Mouse (Mus musculus) urinary bladder, postnatal 25 days (tissue): ENCODE measurements at regions not wholly inside any gene's neighbourhood (a gene's known extent, or its start where the extent isn't known, plus 50 kb on each side); places are given as distances from the start of the nearest gene placed in this dataset.

Experiments
- DNase-seq: peaks from one replicate; pipeline ENCODE4 v3.0.0; 2022; ENCODE audit warnings: low spot score

GRCm38 (mm10) chr5:37898041-37898615 lies 73.7 kb upstream of the Msx1 start:
- DNase-seq = no peak

DNA sequence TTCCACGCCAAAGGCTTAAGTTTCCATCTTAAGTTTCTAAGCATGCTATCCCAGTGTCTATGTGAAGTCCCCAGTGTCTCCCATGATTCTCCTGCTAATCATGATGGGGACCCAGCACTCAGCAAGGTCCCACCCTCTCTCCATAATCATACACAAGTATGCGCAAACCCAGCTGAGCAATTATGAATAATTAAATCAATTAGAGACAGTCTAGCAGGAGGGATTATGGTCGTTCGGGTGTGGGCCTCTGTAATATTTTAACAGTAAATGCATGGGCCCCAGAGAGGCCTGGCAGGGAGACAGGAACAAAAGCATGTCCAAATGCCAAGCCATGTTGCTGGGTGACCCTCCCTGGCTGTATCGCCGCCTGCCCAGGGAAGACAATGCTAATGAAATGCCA lies 73.1 kb upstream of the Msx1 start:
- no peak for DNase-seq

GRCm38 (mm10) chr5:37895441-37896336 lies 71.3 kb upstream of the Msx1 start:
- DNase-seq = no peak

DNA sequence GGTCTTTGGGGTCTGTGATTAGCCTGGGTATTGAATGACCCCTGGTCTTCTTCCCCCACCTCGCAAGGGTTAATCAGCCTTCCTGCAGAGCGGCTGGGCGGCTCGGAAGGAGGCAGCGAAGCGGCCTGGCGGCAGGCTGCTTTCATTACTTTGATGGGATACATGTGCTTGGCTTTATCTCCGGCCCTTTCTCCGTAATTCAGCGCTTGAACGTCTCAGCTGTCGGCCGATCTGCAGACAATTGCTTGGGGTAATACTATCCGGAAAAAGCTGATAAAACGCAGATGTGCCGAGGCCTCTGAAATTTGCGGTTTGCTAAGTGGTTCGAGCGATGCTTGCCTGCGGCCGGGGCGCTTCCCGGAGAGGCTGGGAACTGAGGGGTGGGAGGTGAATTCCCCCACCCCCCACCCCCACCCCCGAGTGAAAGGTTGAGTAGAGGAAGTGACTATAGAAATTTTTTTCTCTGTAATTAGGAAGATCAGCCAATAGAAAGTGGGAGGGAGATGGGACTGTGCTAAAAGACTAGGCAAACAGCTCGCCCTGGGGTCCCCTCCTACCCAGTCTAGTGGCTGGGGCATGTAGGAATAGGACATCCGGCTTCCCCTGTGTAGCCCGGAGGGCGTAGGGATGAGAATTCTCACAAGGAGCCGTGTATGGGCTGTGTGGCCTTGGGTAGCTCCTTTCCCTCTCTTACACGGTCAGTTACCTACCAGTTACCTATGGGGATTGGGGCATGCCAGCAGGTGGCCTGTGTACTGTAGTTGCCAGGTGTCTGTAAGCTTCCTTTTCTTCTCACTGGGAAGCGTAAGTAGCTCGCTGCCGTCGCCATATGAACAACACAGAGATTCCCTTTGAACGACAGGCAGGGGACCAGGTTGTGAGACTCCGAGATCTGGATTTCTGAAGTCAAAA lies 69.5 kb upstream of the Msx1 start:
- DNase-seq = peak; percentile 9

DNA sequence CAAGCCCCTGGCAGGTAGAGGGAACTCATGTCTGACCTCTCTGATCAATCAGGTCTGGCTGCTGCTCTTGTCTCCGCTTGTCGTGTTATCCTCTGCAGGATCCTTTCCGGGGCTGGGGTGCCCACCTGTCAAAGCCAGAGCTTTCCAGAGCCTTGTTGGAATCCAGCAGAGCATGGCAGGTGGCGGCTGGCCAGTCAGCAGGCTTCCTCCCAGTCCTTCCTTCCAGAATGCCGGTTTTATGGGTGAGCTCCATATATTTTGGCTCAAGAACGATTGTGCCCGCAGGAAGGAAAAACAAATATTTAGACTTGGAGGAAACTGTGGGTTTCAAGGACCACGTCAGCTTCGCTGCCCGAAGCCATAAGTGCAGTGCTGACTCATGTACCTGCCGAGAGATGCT lies 66.3 kb upstream of the Msx1 start:
- DNase-seq = no peak

- no peak for DNase-seq
These were observed 55.4 kb upstream of the Msx1 start for GRCm38 (mm10) chr5:37879668-37880380.

DNA sequence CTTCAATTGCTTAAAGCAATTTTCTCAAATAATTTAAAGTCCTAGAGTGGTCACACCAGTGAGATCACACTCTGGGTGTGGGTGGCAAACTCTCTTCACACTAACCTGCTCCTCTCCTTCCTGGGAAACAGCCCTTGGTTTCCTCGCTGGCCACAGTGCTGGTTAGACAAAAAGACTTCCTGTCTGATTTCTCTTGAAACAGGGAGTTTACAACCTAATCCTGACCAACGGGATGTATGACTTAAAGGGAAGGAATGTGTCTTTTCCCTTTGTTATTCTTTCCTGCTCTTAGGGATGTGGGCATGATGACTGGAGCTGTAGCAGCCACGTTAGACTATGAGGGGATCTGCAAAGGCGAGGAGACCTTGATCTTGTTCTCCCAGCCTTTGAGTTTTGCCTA lies 51.9 kb upstream of the Msx1 start:
- no peak for DNase-seq

DNA sequence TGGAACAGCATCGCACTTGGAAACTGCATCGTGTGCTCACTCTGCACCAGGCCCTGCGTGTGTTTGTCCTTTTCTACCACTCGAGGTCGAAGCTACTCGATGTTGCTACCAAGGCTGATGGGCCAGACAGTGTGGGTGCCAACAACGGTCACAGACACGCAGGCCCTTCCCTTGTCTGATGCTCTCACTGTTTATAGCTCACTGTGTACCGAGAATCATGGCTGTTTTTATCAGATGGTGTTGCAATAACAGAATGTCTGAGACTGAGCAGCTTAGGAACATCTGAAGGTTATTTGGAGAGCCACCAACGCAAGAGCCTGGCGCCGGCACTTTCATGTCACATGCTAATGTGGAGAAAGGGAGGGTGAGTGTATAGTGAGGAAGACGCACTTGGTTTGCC lies 51.1 kb upstream of the Msx1 start:
- DNase-seq = no peak

GRCm38 (mm10) chr5:37874784-37875281 lies 50.5 kb upstream of the Msx1 start:
- peak; percentile 15 for DNase-seq
